In the genomic region with DNA sequence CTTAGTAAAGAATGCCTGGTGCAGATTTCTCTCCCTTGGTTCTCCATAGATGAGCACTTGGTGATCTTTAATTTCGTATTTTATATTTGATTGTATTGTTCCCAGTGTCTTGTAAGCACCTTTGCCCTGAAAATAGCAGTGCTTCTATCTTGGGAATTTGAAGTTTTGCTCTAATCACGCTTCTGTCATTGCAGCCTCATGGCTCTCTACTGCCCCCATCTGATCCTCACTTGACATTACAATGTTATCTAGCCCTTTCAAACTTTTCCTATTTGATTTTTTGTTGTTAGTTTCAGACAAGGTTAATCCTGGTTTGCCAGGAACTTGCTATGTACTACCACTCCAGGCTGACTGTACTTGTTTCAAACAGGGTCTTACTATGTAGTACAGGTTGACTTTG, we compare ENCODE assay signal across 9 mouse cellular contexts.
DNase-seq lines count a peak whose midpoint lies in the region; ATAC-seq and TF ChIP-seq lines count a peak whose summit lies in the region.
"Had no signal": no experiment of that assay in that cellular context is flagged by ENCODE, and none has a peak within 500 bp of the region (broad histone marks: within the 10 kb centered on the region; RNA-seq: fewer than 3 reads in every experiment).

No protein-coding gene starts in this region.

- no peak for ATAC-seq in kidney, embryonic 15.5 days (replicated peaks; ENCODE audit: low FRiP score)
- ATAC-seq: midbrain, embryonic 16.5 days had no signal

- TF ChIP-seq CTCF in kidney, adult 2 months (conservative IDR thresholded peaks at IDR 0.05; ENCODE audit: insufficient read depth, insufficient read length, low read depth, low read length) = no peak

- no peak overlapping the region for H3K9ac ChIP-seq in kidney, embryonic 15.5 days
- H3K9ac ChIP-seq: heart, embryonic 15.5 days had no signal

- no peaks in the 10 kb centered on the region for H3K27me3 ChIP-seq in kidney, adult 2 months (replicated peaks; ENCODE audit: control insufficient read depth, insufficient read depth, low read length)
- H3K27me3 ChIP-seq in kidney, embryonic 15.5 days = no peaks in the 10 kb centered on the region
- H3K27me3 ChIP-seq: heart, embryonic 15.5 days had no signal

- intact Hi-C loops in left cerebral cortex, postnatal 4 days (cut with DNase I) = no loop called here

- peak; percentile 16 for DNase-seq in kidney, adult 2 months
- peak; percentile 3 for DNase-seq in thymus, postnatal 14 days
- no peak for DNase-seq in thymus, postnatal 10 days (ENCODE audit: low spot score in 2 of 2)
- DNase-seq in embryo, embryonic 10.5 days (ENCODE audit: low spot score) = peak; percentile 31
- DNase-seq in gastrocnemius, adult 18-20 months (ENCODE audit: low spot score) = no peak
- no peak for DNase-seq in left cerebral cortex, postnatal 4 days

- H3K27ac ChIP-seq in kidney, adult 2 months (ENCODE audit: insufficient read depth, low read depth, low read length) = no peak overlapping the region
- H3K27ac ChIP-seq in kidney, embryonic 15.5 days = no peak overlapping the region
- H3K27ac ChIP-seq: heart, embryonic 15.5 days had no signal

- H3K4me2 ChIP-seq in kidney, embryonic 15.5 days = no peak overlapping the region
- H3K4me2 ChIP-seq: heart, embryonic 15.5 days had no signal

- TF ChIP-seq POLR2A in kidney, adult 2 months (IDR thresholded peaks at IDR 0.05; ENCODE audit: low read depth, low read length) = no peak

- 3% methylated on average over 2 of the region's 2 CpGs for WGBS in kidney, adult 2 months
- WGBS in kidney, embryonic 15.5 days = 18% methylated on average over 2 of the region's 2 CpGs

- no peaks in the 10 kb centered on the region for H3K4me1 ChIP-seq in kidney, adult 2 months (ENCODE audit: control insufficient read depth, insufficient read depth, low read length)
- no peaks in the 10 kb centered on the region for H3K4me1 ChIP-seq in kidney, embryonic 15.5 days
- H3K4me1 ChIP-seq: heart, embryonic 15.5 days had no signal

- no peak overlapping the region for H3K4me3 ChIP-seq in kidney, adult 2 months (ENCODE audit: insufficient read depth, low read depth, low read length)
- no peak overlapping the region for H3K4me3 ChIP-seq in kidney, embryonic 15.5 days (replicated peaks)
- H3K4me3 ChIP-seq: heart, embryonic 15.5 days had no signal

- no peaks in the 10 kb centered on the region for H3K36me3 ChIP-seq in kidney, adult 2 months (ENCODE audit: control insufficient read depth, insufficient read depth, low read length)
- no peaks in the 10 kb centered on the region for H3K36me3 ChIP-seq in kidney, embryonic 15.5 days
- H3K36me3 ChIP-seq: heart, embryonic 15.5 days had no signal

- no peaks in the 10 kb centered on the region for H3K9me3 ChIP-seq in kidney, embryonic 15.5 days (replicated peaks)
- H3K9me3 ChIP-seq: heart, embryonic 15.5 days had no signal

Comparison
In these comparisons a context has a peak if more than half of its experiments do, and no peak if none do; other contexts are left out.
1. DNase-seq: peak in kidney, adult 2 months (single experiment), thymus, postnatal 14 days (single experiment) and embryo, embryonic 10.5 days (single experiment); none in thymus, postnatal 10 days (0 of 2), gastrocnemius, adult 18-20 months (single experiment) and left cerebral cortex, postnatal 4 days (single experiment).